In the genomic region with DNA sequence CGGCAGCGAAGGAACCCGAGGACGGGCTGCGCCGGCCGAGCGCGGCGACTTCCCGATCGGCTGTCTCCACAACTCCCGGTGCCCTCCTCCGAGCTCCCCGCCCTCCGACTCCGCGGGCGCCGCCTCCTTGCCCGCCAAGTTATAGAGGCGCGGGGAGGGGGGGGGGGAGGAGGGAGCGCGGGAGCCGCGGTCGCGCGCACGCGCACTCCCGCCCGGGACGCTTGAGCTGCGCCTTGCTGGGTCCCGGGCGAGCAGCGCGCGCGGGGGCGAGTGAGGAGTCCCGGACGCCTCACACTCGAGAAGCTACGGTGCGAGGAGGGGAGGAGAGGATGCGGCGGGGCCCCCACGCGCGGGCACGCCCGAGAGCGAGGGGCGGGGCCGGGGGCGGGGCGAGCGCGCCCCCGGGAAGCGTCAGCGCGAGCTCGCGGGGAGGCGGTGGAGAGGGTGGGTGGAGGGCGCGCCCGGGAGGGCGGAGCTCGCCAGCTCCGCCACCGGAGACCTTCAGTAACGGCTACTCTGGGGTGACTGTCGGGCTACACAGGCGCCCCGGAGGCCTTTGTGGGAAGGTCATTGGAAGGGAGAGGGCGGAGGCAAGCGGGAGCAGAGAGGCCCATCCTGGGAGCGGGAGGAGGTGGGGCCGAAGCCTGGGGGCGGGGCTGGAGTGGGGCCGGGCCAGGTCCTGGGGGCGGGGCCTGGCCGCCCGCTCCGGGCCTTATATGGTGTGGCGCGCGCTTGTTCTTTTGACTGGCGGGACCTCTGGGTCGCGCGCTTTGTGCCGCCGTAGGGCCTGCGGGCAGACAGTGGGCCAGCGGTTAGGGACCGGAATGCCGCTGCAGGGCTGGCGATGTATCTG, we compare ENCODE assay signal across 8 mouse cellular contexts. TPM values are rescaled to one million over a fixed set of nuclear protein-coding genes. Genes with fewer than 3 reads are reported as not detected.
DNase-seq lines count a peak whose midpoint lies in the region; ATAC-seq lines count a peak whose summit lies in the region.

TSS of gene 1190002N15Rik (minus strand) at position 112 of the 853 bp plus-strand sequence.

- H3K4me2 ChIP-seq in intestine, embryonic 14.5 days (ENCODE audit: low read length): peak within 1 kb of the TSS; percentile 73

- H3K36me3 ChIP-seq in intestine, embryonic 14.5 days (ENCODE audit: control insufficient read depth, insufficient read depth, low read length): no peaks in the 10 kb centered on the region

- peaks cover 18% of the 10 kb centered on the region for H3K4me1 ChIP-seq in intestine, embryonic 14.5 days (replicated peaks; ENCODE audit: control insufficient read depth, insufficient read depth, low read length)

- H3K27me3 ChIP-seq in intestine, embryonic 14.5 days (replicated peaks; ENCODE audit: control insufficient read depth, insufficient read depth, low read length): no peaks in the 10 kb centered on the region

- peak within 1 kb of the TSS; percentile 96 for H3K27ac ChIP-seq in intestine, embryonic 14.5 days (ENCODE audit: low read depth)

- H3K9me3 ChIP-seq in intestine, embryonic 14.5 days (ENCODE audit: control insufficient read depth, low read length): no peaks in the 10 kb centered on the region

- intact Hi-C loops in gastrocnemius, postnatal 14 days (cut with DNase I; ENCODE audit: low total_unique reads): loop anchor here (10.0 kb wide), 1 partner anchor 113 kb away; no protein-coding TSS in a partner anchor
- intact Hi-C loops in left cerebral cortex, postnatal 10 days (cut with DNase I): loop anchor here (10.0 kb wide), 1 partner anchor 167 kb away; no protein-coding TSS in a partner anchor

- H3K9ac ChIP-seq in intestine, embryonic 14.5 days (ENCODE audit: low read length): peak within 1 kb of the TSS; percentile 68

- WGBS in intestine, embryonic 14.5 days: under 1% methylated on average over 60 of the region's 104 CpGs

- ATAC-seq in intestine, embryonic 14.5 days (replicated peaks; ENCODE audit: low FRiP score, low TSS enrichment, low read depth): peak; percentile 92
- ATAC-seq in megakaryocyte progenitor cell, adult 5-6 weeks (replicated peaks; ENCODE audit: poor library complexity): peak; percentile 61

- H3K4me3 ChIP-seq in intestine, embryonic 14.5 days (ENCODE audit: low read depth, low read length): peak within 1 kb of the TSS; percentile 73

- DNase-seq in adrenal gland, adult 18-20 months (ENCODE audit: low spot score in 2 of 2): peak; percentile 92 to 94
- DNase-seq in embryo, embryonic 10.5 days (ENCODE audit: low spot score): peak; percentile 97
- peak; percentile 95 for DNase-seq in gastrocnemius, postnatal 14 days
- peak; percentile 97 for DNase-seq in intestine, embryonic 14.5 days (ENCODE audit: low spot score)
- peak; percentile 88 to 95 for DNase-seq in left cerebral cortex, postnatal 10 days (ENCODE audit: extremely low spot score in 1 of 2, low spot score in 2 of 2)
- peak; percentile 94 to 96 for DNase-seq in right cerebral cortex, postnatal 10 days (ENCODE audit: low spot score in 2 of 2)
- DNase-seq in urinary bladder, postnatal 14 days (ENCODE audit: low spot score): peak; percentile 93

RNA-seq across cellular contexts. Expression of gene 1190002N15Rik, which starts in this region (rescaled TPM):
- total RNA-seq in adrenal gland, adult 18-20 months (2021): 10 to 100 TPM; 14.9 to 16.5 TPM
- total RNA-seq in gastrocnemius, postnatal 14 days (2021): 10 to 100 TPM in 1 of 2 experiments, 1 to 10 TPM in 1; 8.1 to 12.4 TPM
- 8.6 and 8.9 TPM in 2 replicates for polyA plus RNA-seq in intestine, embryonic 14.5 days (2014; fragmentation: Nextera tagmentation; extraction: Ambion mirVana)
- total RNA-seq in left cerebral cortex, postnatal 10 days (2021): 10 to 100 TPM; 26.9 to 30.3 TPM
- 24.0 and 24.6 TPM in 2 replicates for total RNA-seq in megakaryocyte progenitor cell, adult 5-6 weeks (2015)
- total RNA-seq in megakaryocyte progenitor cell, adult 5-6 weeks (2017): 19.4 and 21.0 TPM in 2 replicates

Comparison
In these comparisons a context has a peak if more than half of its experiments do, and no peak if none do; other contexts are left out.
1. Peak in every context shown above with its lines: DNase-seq, ATAC-seq, H3K4me3 ChIP-seq and H3K27ac ChIP-seq.